Mouse (Mus musculus): ENCODE measurements around the gene Crabp2.

DNA sequence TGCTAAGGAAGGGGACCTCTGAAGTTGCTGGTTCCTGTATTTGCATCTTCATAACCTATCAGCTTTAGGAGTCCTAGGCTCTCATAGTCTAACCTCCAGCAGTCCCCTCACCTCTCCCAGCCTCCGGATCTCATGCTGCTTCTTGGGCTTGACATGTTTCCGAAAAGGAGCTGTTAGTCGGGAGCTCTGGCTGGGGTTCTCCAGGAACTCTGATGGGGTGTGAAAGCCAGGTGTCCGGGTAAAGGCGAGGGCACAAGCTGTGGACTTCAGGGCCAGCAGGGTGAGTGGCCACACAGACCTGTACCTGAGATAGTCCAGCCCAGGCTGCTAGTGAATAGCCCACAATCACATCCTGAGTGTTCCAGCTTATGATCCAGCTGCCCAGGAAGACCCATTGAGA, 21.0 kb upstream of the Crabp2 start:
- TF ChIP-seq CTCF (IDR thresholded peaks at IDR 0.05; ENCODE audit: extremely low read depth, insufficient read depth, insufficient read length, insufficient replicate concordance) (no peak), POLR2A (IDR thresholded peaks at IDR 0.05; ENCODE audit: low read depth, low read length) (no peak)

Measured in spleen, adult 2 months (tissue).